Comparison of ENCODE assay signal across 8 mouse cellular contexts in genomic region chr6:134620846-134621551, GRCm38 (mm10). TPM values are rescaled to one million over a fixed set of nuclear protein-coding genes. Genes with fewer than 3 reads are reported as not detected.
DNase-seq lines count a peak whose midpoint lies in the region; ATAC-seq and TF ChIP-seq lines count a peak whose summit lies in the region.

No protein-coding gene starts in this region.

- peak; percentile 96 for TF ChIP-seq CTCF in E14TG2a.4 (conservative IDR thresholded peaks at IDR 0.05; ENCODE audit: low read length)

- 0 out of 2 replicates have a peak, but pooled peaks cover 4% of the 10 kb centered on the region for H3K4me1 ChIP-seq in heart, embryonic 10.5 days
- peaks cover 50% of the 10 kb centered on the region for H3K4me1 ChIP-seq in E14TG2a.4 (replicated peaks; ENCODE audit: low read depth, low read length)
- peaks cover 5% of the 10 kb centered on the region; the same call in 1 of the 2 replicates for H3K4me1 ChIP-seq in brown adipose tissue, adult 24 weeks (ENCODE audit: control insufficient read depth, insufficient read depth, insufficient read length, low read length)
- no peaks in the 10 kb centered on the region for H3K4me1 ChIP-seq in midbrain, embryonic 13.5 days (replicated peaks)
- H3K4me1 ChIP-seq in forebrain, embryonic 13.5 days: no peaks in the 10 kb centered on the region

- no peak overlapping the region for H3K27ac ChIP-seq in heart, embryonic 10.5 days
- H3K27ac ChIP-seq in brown adipose tissue, adult 24 weeks (replicated peaks; ENCODE audit: low read depth, low read length): 0 out of 2 replicates have a peak overlapping the region, but pooled peaks have one; percentile 24
- no peak overlapping the region for H3K27ac ChIP-seq in midbrain, embryonic 13.5 days
- H3K27ac ChIP-seq in forebrain, embryonic 13.5 days: no peak overlapping the region

- no peak for ATAC-seq in midbrain, embryonic 13.5 days
- no peak for ATAC-seq in forebrain, embryonic 13.5 days

- H3K36me3 ChIP-seq in heart, embryonic 10.5 days: no peaks in the 10 kb centered on the region
- H3K36me3 ChIP-seq in E14TG2a.4 (ENCODE audit: insufficient read depth, low read length): no peaks in the 10 kb centered on the region
- H3K36me3 ChIP-seq in midbrain, embryonic 13.5 days: no peaks in the 10 kb centered on the region
- H3K36me3 ChIP-seq in forebrain, embryonic 13.5 days (ENCODE audit: poor library complexity, severe bottlenecking): no peaks in the 10 kb centered on the region

- H3K4me2 ChIP-seq in midbrain, embryonic 13.5 days (replicated peaks): no peak overlapping the region
- H3K4me2 ChIP-seq in forebrain, embryonic 13.5 days: no peak overlapping the region

- DNase-seq in heart, postnatal 10 days: peak; percentile 40 to 58
- no peak for DNase-seq in heart, embryonic 10.5 days (ENCODE audit: low spot score)
- DNase-seq in layer of hippocampus, postnatal 14 days (ENCODE audit: low spot score in 2 of 2): peak; percentile 60 to 70
- peak; percentile 59 for DNase-seq in right cerebral cortex, adult 18-20 months

- H3K9me3 ChIP-seq in heart, embryonic 10.5 days: no peaks in the 10 kb centered on the region
- H3K9me3 ChIP-seq in E14TG2a.4 (ENCODE audit: low read length): no peaks in the 10 kb centered on the region
- no peaks in the 10 kb centered on the region for H3K9me3 ChIP-seq in midbrain, embryonic 13.5 days
- no peaks in the 10 kb centered on the region for H3K9me3 ChIP-seq in forebrain, embryonic 13.5 days (replicated peaks)

- H3K9ac ChIP-seq in midbrain, embryonic 13.5 days (replicated peaks): no peak overlapping the region
- H3K9ac ChIP-seq in forebrain, embryonic 13.5 days: no peak overlapping the region

- no peaks in the 10 kb centered on the region for H3K27me3 ChIP-seq in heart, embryonic 10.5 days (ENCODE audit: insufficient read depth, poor library complexity, severe bottlenecking)
- no peaks in the 10 kb centered on the region for H3K27me3 ChIP-seq in E14TG2a.4 (ENCODE audit: insufficient read depth, low read length)
- H3K27me3 ChIP-seq in midbrain, embryonic 13.5 days: no peaks in the 10 kb centered on the region
- no peaks in the 10 kb centered on the region for H3K27me3 ChIP-seq in forebrain, embryonic 13.5 days

- intact Hi-C loops in heart, postnatal 10 days (cut with DNase I): loop anchor here (10.0 kb wide), 1 partner anchor 656 kb away; no protein-coding TSS in a partner anchor

- H3K4me3 ChIP-seq in heart, embryonic 10.5 days: no peak overlapping the region
- H3K4me3 ChIP-seq in E14TG2a.4 (replicated peaks; ENCODE audit: low read length): peak overlapping the region; percentile 29; the same call in 1 of the 2 replicates
- H3K4me3 ChIP-seq in brown adipose tissue, adult 24 weeks (ENCODE audit: insufficient read depth, low read depth, low read length): no peak overlapping the region
- no peak overlapping the region for H3K4me3 ChIP-seq in midbrain, embryonic 13.5 days (replicated peaks)
- no peak overlapping the region for H3K4me3 ChIP-seq in forebrain, embryonic 13.5 days

- WGBS in heart, embryonic 10.5 days: 64% methylated on average over 6 of the region's 6 CpGs
- WGBS in midbrain, embryonic 13.5 days: 64% methylated on average over 6 of the region's 6 CpGs
- WGBS in forebrain, embryonic 13.5 days: 65% methylated on average over 6 of the region's 6 CpGs

RNA-seq across cellular contexts. Expression of gene Mansc1, which starts 11.3 kb away (rescaled TPM):
- 1 to 10 TPM; 7.0 to 9.8 TPM for total RNA-seq in heart, postnatal 10 days (2021)
- 3.1 and 5.8 TPM in 2 replicates for polyA plus RNA-seq in heart, embryonic 10.5 days (2016; fragmentation: Nextera tagmentation; extraction: Ambion mirVana)
- polyA plus RNA-seq in brown adipose tissue, adult 24 weeks (2012; ENCODE audit: insufficient read depth, insufficient read length, missing spikeins): 0.87 and 1.3 TPM in 2 replicates
- 1 to 10 TPM; 5.5 to 5.8 TPM for total RNA-seq in layer of hippocampus, postnatal 14 days (2021)
- polyA plus RNA-seq in midbrain, embryonic 13.5 days (2015; fragmentation: Nextera tagmentation; extraction: Ambion mirVana): 0.92 and 1.1 TPM in 2 replicates
- polyA plus RNA-seq in forebrain, embryonic 13.5 days (2015; fragmentation: Nextera tagmentation; extraction: Ambion mirVana): 0.77 and 0.89 TPM in 2 replicates

RNA-seq across cellular contexts. Expression of gene Borcs5, which starts 18.3 kb away (rescaled TPM):
- 10 to 100 TPM; 10.8 to 11.3 TPM for total RNA-seq in heart, postnatal 10 days (2021)
- 16.2 and 16.7 TPM in 2 replicates for polyA plus RNA-seq in heart, embryonic 10.5 days (2016; fragmentation: Nextera tagmentation; extraction: Ambion mirVana)
- 7.3 and 15.2 TPM in 2 replicates for polyA plus RNA-seq in brown adipose tissue, adult 24 weeks (2012; ENCODE audit: insufficient read depth, insufficient read length, missing spikeins)
- 10 to 100 TPM; 31.9 to 32.9 TPM for total RNA-seq in layer of hippocampus, postnatal 14 days (2021)
- polyA plus RNA-seq in midbrain, embryonic 13.5 days (2015; fragmentation: Nextera tagmentation; extraction: Ambion mirVana): 46.9 and 48.6 TPM in 2 replicates
- 35.5 and 40.2 TPM in 2 replicates for polyA plus RNA-seq in forebrain, embryonic 13.5 days (2015; fragmentation: Nextera tagmentation; extraction: Ambion mirVana)

RNA-seq across cellular contexts. Expression of gene Lrp6, which starts 54.2 kb away (rescaled TPM):
- total RNA-seq in heart, postnatal 10 days (2021): 10 to 100 TPM; 53.4 to 57.0 TPM
- polyA plus RNA-seq in heart, embryonic 10.5 days (2016; fragmentation: Nextera tagmentation; extraction: Ambion mirVana): 19.3 and 24.4 TPM in 2 replicates
- polyA plus RNA-seq in brown adipose tissue, adult 24 weeks (2012; ENCODE audit: insufficient read depth, insufficient read length, missing spikeins): 22.1 and 33.0 TPM in 2 replicates
- total RNA-seq in layer of hippocampus, postnatal 14 days (2021): 10 to 100 TPM; 56.1 to 58.4 TPM
- polyA plus RNA-seq in midbrain, embryonic 13.5 days (2015; fragmentation: Nextera tagmentation; extraction: Ambion mirVana): 23.6 and 24.3 TPM in 2 replicates
- polyA plus RNA-seq in forebrain, embryonic 13.5 days (2015; fragmentation: Nextera tagmentation; extraction: Ambion mirVana): 22.5 and 26.6 TPM in 2 replicates
